In the genomic region with DNA sequence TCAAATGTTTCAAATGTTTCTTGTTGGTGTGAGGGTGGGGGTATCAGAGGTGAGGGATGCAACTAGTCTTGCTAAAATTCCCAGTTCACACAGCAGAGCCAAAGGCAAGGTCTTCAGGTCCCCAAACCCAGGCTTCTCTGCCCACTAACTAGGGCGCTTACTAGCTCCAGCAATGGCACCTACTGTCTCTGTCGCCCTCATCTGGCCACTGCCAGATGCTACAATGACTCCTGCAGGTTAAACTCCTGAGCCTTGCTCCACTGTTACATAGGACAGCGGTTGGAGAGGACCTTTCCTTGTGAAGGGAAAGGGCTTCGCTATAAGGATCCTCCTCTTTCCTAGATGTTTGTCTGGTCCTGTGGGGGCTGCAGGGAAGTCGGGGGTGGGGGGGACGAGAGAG, we compare ENCODE assay signal across 9 mouse cellular contexts. TPM values are rescaled to one million over a fixed set of nuclear protein-coding genes. Genes with fewer than 3 reads are reported as not detected.
DNase-seq lines count a peak whose midpoint lies in the region; ATAC-seq and TF ChIP-seq lines count a peak whose summit lies in the region.
"Had no signal": no experiment of that assay in that cellular context is flagged by ENCODE, and none has a peak within 500 bp of the region (broad histone marks: within the 10 kb centered on the region; RNA-seq: fewer than 3 reads in every experiment).

No protein-coding gene starts in this region.

- 11% methylated on average over 6 of the region's 6 CpGs for WGBS in intestine, embryonic 15.5 days
- WGBS in liver, adult 2 months, result 15% methylated on average over 6 of the region's 6 CpGs

- POLR2A ChIA-PET in Patski (lab: Charles Lee), result no interaction called here

- ATAC-seq in Patski, result peak; percentile 77
- ATAC-seq in intestine, embryonic 15.5 days, result peak; percentile 59

- peaks cover 10% of the 10 kb centered on the region; the same call in 1 of the 2 replicates for H3K4me1 ChIP-seq in intestine, embryonic 15.5 days (replicated peaks)
- H3K4me1 ChIP-seq in liver, adult 2 months (ENCODE audit: control insufficient read depth, insufficient read depth, low read length), result no peaks in the 10 kb centered on the region

- H3K27me3 ChIP-seq in Patski, result peaks cover 3% of the 10 kb centered on the region
- H3K27me3 ChIP-seq in intestine, embryonic 15.5 days (replicated peaks), result no peaks in the 10 kb centered on the region
- no peaks in the 10 kb centered on the region for H3K27me3 ChIP-seq in liver, adult 2 months (ENCODE audit: control insufficient read depth, insufficient read depth, low read length)

- TF ChIP-seq POLR2A in liver, adult 2 months (IDR thresholded peaks at IDR 0.05; ENCODE audit: extremely low read depth, insufficient read depth, low read length), result no peak

- no peak overlapping the region for H3K9ac ChIP-seq in intestine, embryonic 15.5 days
- no peak overlapping the region for H3K9ac ChIP-seq in liver, adult 2 months (ENCODE audit: low read depth, low read length)

- TF ChIP-seq CTCF in Patski (IDR thresholded peaks at IDR 0.05), result peak; percentile 90
- peak; percentile 90 for TF ChIP-seq CTCF in liver, adult 2 months (IDR thresholded peaks at IDR 0.05; ENCODE audit: low read depth, low read length)

- no peaks in the 10 kb centered on the region for H3K9me3 ChIP-seq in intestine, embryonic 15.5 days

- no peak overlapping the region for H3K27ac ChIP-seq in intestine, embryonic 15.5 days
- no peak overlapping the region for H3K27ac ChIP-seq in liver, adult 2 months (replicated peaks; ENCODE audit: insufficient read depth, low read depth, low read length)

- CTCF ChIA-PET in Patski (lab: Charles Lee), result interaction anchor here (0.8 to 1.7 kb wide), 7 partner anchors 13 to 79 kb away, joined by 3 to 5 read pairs (median 3); no protein-coding TSS in a partner anchor

- peak; percentile 73 for DNase-seq in layer of hippocampus, adult 11-12 months (ENCODE audit: low spot score)
- DNase-seq in layer of hippocampus, adult 9-10 months (ENCODE audit: low spot score), result no peak
- DNase-seq in Patski (ENCODE audit: low read depth, low spot score), result no peak
- DNase-seq in embryo, embryonic 10 days (ENCODE audit: low spot score), result peak; percentile 87
- peak; percentile 22 for DNase-seq in liver, adult 2 months (ENCODE audit: extremely low read depth, low read depth, low spot score)
- DNase-seq in ovary, postnatal 14 days (ENCODE audit: low spot score), result peak; percentile 65
- peak; percentile 73 to 74 for DNase-seq in thymus, postnatal 36 days

- in situ Hi-C loops in Patski (cut with MboI; ENCODE audit: low pct_unique_long_range_greater_than_20kb), result loop anchor here (5.0 kb wide), 2 partner anchors 79 to 419 kb away; no protein-coding TSS in a partner anchor

- H3K4me2 ChIP-seq in intestine, embryonic 15.5 days (replicated peaks), result no peak overlapping the region

- H3K36me3 ChIP-seq in intestine, embryonic 15.5 days, result no peaks in the 10 kb centered on the region
- H3K36me3 ChIP-seq in liver, adult 2 months (ENCODE audit: control insufficient read depth, insufficient read depth, low read length), result no peaks in the 10 kb centered on the region

- H3K79me2 ChIP-seq in liver, adult 2 months (ENCODE audit: control insufficient read depth, insufficient read depth, low read length), result no peaks in the 10 kb centered on the region

- H3K4me3 ChIP-seq in intestine, embryonic 15.5 days (replicated peaks), result no peak overlapping the region
- H3K4me3 ChIP-seq in liver, adult 2 months (ENCODE audit: insufficient read depth, low read depth, low read length), result no peak overlapping the region
- H3K4me3 ChIP-seq: erythroblast, embryonic 14.5 days had no signal

RNA-seq across cellular contexts. Expression of a gene that starts 2.1 kb away (rescaled TPM):
- polyA plus RNA-seq in Patski (2021), result not detected
- 14.3 and 27.7 TPM in 2 replicates for polyA plus RNA-seq in intestine, embryonic 15.5 days (2015; fragmentation: Nextera tagmentation; extraction: Ambion mirVana)
- total RNA-seq in liver, adult 2 months (2014; rRNA removed), result 0.28 and 0.34 TPM in 2 replicates
- polyA plus RNA-seq in liver, adult 2 months (2012; rRNA removed), result 0.11 and 0.12 TPM in 2 replicates

RNA-seq across cellular contexts. Expression of a gene that starts 17.8 kb away (rescaled TPM):
- polyA plus RNA-seq in Patski (2021), result 5.1 TPM
- 8.5 and 8.6 TPM in 2 replicates for polyA plus RNA-seq in intestine, embryonic 15.5 days (2015; fragmentation: Nextera tagmentation; extraction: Ambion mirVana)
- 0.28 and 0.54 TPM in 2 replicates for total RNA-seq in liver, adult 2 months (2014; rRNA removed)
- 0.12 and 0.24 TPM in 2 replicates for polyA plus RNA-seq in liver, adult 2 months (2012; rRNA removed)

RNA-seq across cellular contexts. Expression of a gene that starts 40.1 kb away (rescaled TPM):
- polyA plus RNA-seq in Patski (2021), result 0.06 TPM
- 23.5 and 25.5 TPM in 2 replicates for polyA plus RNA-seq in intestine, embryonic 15.5 days (2015; fragmentation: Nextera tagmentation; extraction: Ambion mirVana)
- total RNA-seq in liver, adult 2 months (2014; rRNA removed), result 0.46 and 1.3 TPM in 2 replicates
- 1.8 and 2.8 TPM in 2 replicates for polyA plus RNA-seq in liver, adult 2 months (2012; rRNA removed)

RNA-seq across cellular contexts. Expression of a gene that starts 46.6 kb away (rescaled TPM):
- 7.9 TPM for polyA plus RNA-seq in Patski (2021)
- 9.3 and 9.7 TPM in 2 replicates for polyA plus RNA-seq in intestine, embryonic 15.5 days (2015; fragmentation: Nextera tagmentation; extraction: Ambion mirVana)
- 3.7 and 3.8 TPM in 2 replicates for total RNA-seq in liver, adult 2 months (2014; rRNA removed)
- polyA plus RNA-seq in liver, adult 2 months (2012; rRNA removed), result 1.3 TPM in 2 replicates

Comparison
In these comparisons a context has a peak if more than half of its experiments do, and no peak if none do; other contexts are left out.
1. DNase-seq: peak in layer of hippocampus, adult 11-12 months (single experiment), embryo, embryonic 10 days (single experiment), liver, adult 2 months (single experiment), ovary, postnatal 14 days (single experiment) and thymus, postnatal 36 days (2 of 2); none in layer of hippocampus, adult 9-10 months (single experiment) and Patski (single experiment).
2. RNA of a gene that starts 2.1 kb away (polyA plus RNA-seq): 14.3 to 27.7 TPM in intestine, embryonic 15.5 days; 0.11 to 0.12 TPM in liver, adult 2 months and not detected in Patski (single experiment); every median in the first group is over 10 times any median in the second.